Mouse (Mus musculus) thymus, adult 2 months (tissue): Measurements from ENCODE around the gene Ribc1. TPM values are rescaled to one million over a fixed set of nuclear protein-coding genes. Genes with fewer than 3 reads are reported as not detected.

Experiments used
- DNase-seq: peaks from one replicate; pipeline ENCODE4 v3.0.0; 2021
- H3K27ac ChIP-seq: fragments of 200-500 bp; 2 replicates; pipeline ENCODE4 v1.5.1; 2012; ENCODE audit warnings: low read length, control low read depth; ENCODE audit not compliant: control insufficient read depth, insufficient read depth
- H3K27me3 ChIP-seq: fragments of 200-500 bp; 2 replicates; pipeline ENCODE4 v1.6.1; 2012; ENCODE audit warnings: mild to moderate bottlenecking, low read length, moderate library complexity, mixed read lengths; ENCODE audit not compliant: control insufficient read depth, insufficient read depth
- H3K36me3 ChIP-seq: fragments of 200-500 bp; 2 replicates; pipeline ENCODE4 v1.6.1; 2012; ENCODE audit warnings: mild to moderate bottlenecking, low read length, moderate library complexity; ENCODE audit not compliant: control insufficient read depth, insufficient read depth
- H3K4me1 ChIP-seq: fragments of 200-500 bp; replicated peaks from 2 replicates; pipeline ENCODE4 v1.6.1; 2012; ENCODE audit warnings: low read length; ENCODE audit not compliant: control insufficient read depth, insufficient read depth
- H3K4me3 ChIP-seq: fragments of 200-500 bp; 2 replicates; pipeline ENCODE4 v1.5.1; 2012; ENCODE audit warnings: mild to moderate bottlenecking, low read length, control low read depth, moderate library complexity; ENCODE audit not compliant: control insufficient read depth, insufficient read depth
- CTCF ChIP-seq: fragments of 200-500 bp; IDR thresholded peaks from 2 replicates; pipeline ENCODE4 v1.5.1; 2012; ENCODE audit warnings: mild to moderate bottlenecking, control low read depth, low read length, moderate library complexity, borderline replicate concordance; ENCODE audit not compliant: control insufficient read depth, poor library complexity, insufficient read depth; ENCODE audit errors: extremely low read depth
- POLR2A ChIP-seq: fragments of 200-500 bp; IDR thresholded peaks from 2 replicates; pipeline ENCODE4 v1.6.1; 2012; ENCODE audit warnings: mild to moderate bottlenecking, low read length, control low read depth, moderate library complexity; ENCODE audit not compliant: control insufficient read depth, poor library complexity, insufficient read depth; ENCODE audit errors: extremely low read depth
- WGBS: fragments of 180-500 bp; shearing (Covaris S2); methylation state at CpG from one replicate; pipeline ENCODE4 v1.1.7; 2018; 5-methylcytosine and 5-hydroxymethylcytosine counted together
- polyA plus RNA-seq: library from polyadenylated mRNA; depleted of rRNA; stranded (reverse); fragments of >200 nt; gene quantifications from 2 replicates; pipeline ENCODE4 v1.2.3, GENCODE M21; 2012; rRNA removed

Ribc1 gene
- polyA plus RNA-seq, 1 experiment = 0.54 TPM

- no peaks in the 10 kb centered on the region for H3K36me3 ChIP-seq
- WGBS = 94% methylated on average over 4 of the region's 4 CpGs
- H3K4me1 ChIP-seq = no peaks in the 10 kb centered on the region
- no peak overlapping the region for H3K27ac ChIP-seq
- TF ChIP-seq CTCF (no peak), POLR2A (no peak)
- H3K4me3 ChIP-seq = no peak overlapping the region
- no peak for DNase-seq
- no peaks in the 10 kb centered on the region for H3K27me3 ChIP-seq
Observed at GRCm38 (mm10) chrX:151999006-151999710, 16.9 kb downstream of the Ribc1 start.

Other genes starting within 250 kb of the Ribc1 start
- gene Huwe1, start 215.5 kb downstream of the Ribc1 start, polyA plus RNA-seq = 96.9 and 100 TPM in 2 replicates
- gene Hsd17b10, start 14.4 kb downstream of the Ribc1 start, polyA plus RNA-seq = 51.3 and 69.7 TPM in 2 replicates
- 47.2 and 49.5 TPM in 2 replicates for gene Smc1a, start 133 bp upstream of the Ribc1 start, polyA plus RNA-seq
- gene Iqsec2, start 128.0 kb upstream of the Ribc1 start, polyA plus RNA-seq = 6.0 and 9.7 TPM in 2 replicates
- 92.5 and 114 TPM in 2 replicates for gene Kdm5c, start 216.7 kb upstream of the Ribc1 start, polyA plus RNA-seq